Mouse (Mus musculus): ENCODE results near the gene Nr4a1.

The Nr4a1 gene

GRCm38 (mm10) chr15:101317814-101318500, 63.9 kb downstream of the Nr4a1 start:
- no peak for DNase-seq

DNA sequence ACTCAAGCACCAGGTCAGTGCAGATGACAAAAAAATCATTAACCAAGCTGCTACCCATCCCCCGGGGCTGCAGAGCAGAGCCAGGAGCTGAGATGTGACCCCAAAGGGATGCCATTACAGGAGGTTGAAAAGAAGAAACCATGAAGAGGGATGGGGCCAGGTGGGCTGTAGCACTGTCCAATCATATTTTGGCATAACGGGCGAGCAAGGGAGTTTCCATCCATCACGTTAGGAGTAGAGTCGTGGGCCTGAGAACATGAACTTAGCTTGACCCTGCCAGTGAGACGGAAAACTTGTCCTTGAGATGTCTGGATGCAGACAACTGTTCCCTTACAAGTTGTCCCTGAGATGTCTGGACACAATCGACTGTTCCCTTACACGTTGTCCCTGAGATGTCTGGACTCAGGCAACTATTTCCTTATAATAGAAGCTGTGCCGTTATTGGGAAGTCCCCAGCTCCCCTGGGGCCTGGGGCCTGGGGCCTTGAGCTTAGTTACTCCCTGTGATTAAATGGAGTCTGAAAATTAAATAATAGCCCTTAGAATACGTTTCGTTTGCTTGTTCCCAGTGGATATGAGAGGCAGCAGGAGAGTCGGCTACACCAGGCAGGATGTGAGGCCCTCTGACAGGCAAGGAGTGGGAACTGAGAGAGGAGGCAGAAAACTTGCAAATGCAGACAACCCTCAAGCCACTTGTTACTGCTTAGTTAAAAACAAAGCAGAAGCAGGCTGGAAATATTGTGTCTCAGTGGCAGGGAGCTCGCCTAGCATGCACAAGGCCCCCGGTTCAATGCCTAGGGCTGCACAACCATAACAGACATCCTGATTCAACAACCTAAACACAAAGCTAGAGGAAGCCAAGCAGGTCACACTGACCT, 65.1 kb downstream of the Nr4a1 start:
- no peak for DNase-seq

GRCm38 (mm10) chr15:101320010-101320617, 66.0 kb downstream of the Nr4a1 start:
- DNase-seq = no peak

DNA sequence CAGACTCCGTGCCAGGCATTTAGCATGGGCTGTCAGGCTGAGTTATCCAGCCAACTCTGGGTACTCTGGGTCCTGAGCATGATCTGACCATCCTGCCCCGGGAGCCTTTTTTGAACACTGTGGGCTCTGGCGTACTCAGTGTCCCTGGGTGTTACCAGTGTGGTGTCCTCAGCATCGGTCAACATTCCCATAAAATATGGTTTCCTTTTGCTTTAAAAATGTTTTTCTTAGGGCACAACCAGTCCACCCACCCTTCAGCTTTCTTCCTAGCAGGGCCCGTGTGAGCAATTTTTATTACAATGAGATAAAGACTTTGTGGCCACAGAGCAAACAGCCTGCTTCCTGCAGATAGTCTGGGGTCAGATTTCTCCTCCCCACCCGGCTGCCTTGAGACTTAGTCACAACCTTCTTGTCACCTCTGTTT, 66.6 kb downstream of the Nr4a1 start:
- peak; percentile 40 for DNase-seq

- DNase-seq = no peak
These were observed 67.1 kb downstream of the Nr4a1 start for GRCm38 (mm10) chr15:101321126-101321525.

DNA sequence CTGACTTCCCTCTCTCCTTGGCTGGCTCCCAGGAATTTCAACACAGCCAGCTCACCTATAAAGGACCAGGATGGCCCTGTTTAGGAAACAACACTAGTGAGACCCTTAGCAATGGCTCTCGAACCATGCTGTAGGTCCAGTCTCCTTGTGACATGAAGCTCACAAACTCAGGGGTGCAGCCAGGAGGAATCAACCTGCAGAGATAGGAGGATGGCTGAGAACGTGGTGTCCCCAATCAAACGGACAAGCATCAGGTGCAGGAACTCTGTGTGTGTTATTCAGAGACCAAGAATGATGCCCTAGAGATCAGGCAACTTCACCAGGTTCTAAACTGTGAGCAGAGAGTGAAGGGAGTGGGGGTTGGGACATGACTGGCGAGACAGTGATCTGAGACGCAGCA, 68.0 kb downstream of the Nr4a1 start:
- DNase-seq = no peak

GRCm38 (mm10) chr15:101322640-101323039, 68.6 kb downstream of the Nr4a1 start:
- DNase-seq = no peak

DNA sequence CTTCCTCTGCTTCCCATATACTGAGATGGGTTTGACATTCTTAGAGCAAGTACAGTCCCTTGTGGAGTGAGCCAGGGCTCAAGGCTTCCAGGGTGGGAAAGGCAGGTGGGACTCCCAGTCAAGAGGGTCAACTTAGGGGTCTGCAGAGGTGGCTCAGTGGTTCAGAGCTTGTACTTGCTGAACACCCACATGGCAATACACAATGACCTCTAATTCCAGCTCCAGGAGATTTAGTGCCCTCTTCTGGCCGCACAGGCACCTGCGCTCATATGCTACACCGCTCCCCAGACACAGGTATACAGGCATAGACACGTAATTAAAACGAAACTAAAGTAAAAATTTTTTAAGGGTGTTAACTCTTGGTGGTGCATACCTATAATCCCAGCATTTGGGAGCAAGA, 69.4 kb downstream of the Nr4a1 start:
- DNase-seq = no peak
